Mouse (Mus musculus) spleen, postnatal 10 days (tissue): ENCODE measurements around the gene Fars2.

Source experiments
- DNase-seq, 2 experiments: peaks; one replicate each; pipeline ENCODE4 v3.0.0; 2021 to 2022; ENCODE audit warnings: low spot score in 2 of 2

Fars2 gene

DNA sequence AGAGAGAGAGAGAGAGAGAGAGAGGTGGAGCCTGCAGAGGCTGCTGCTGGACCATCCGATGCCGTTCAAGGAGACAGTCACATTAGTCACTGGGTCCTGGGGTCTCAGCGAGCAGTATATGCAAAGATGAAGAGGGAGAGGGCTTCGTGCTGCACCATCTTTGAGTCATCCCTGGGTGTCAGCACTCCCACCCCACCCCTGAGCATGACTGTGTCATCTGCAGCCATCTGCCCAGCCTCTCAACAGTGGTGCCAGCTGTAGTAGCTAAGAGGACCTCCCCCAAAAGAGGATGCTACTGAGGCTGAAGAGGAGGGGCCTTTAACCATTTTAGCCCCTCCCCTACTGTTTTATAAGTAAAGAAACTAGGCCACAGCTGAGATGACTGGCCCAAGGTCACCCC lies 459.6 kb downstream of the Fars2 start:
- DNase-seq = no peak

DNA sequence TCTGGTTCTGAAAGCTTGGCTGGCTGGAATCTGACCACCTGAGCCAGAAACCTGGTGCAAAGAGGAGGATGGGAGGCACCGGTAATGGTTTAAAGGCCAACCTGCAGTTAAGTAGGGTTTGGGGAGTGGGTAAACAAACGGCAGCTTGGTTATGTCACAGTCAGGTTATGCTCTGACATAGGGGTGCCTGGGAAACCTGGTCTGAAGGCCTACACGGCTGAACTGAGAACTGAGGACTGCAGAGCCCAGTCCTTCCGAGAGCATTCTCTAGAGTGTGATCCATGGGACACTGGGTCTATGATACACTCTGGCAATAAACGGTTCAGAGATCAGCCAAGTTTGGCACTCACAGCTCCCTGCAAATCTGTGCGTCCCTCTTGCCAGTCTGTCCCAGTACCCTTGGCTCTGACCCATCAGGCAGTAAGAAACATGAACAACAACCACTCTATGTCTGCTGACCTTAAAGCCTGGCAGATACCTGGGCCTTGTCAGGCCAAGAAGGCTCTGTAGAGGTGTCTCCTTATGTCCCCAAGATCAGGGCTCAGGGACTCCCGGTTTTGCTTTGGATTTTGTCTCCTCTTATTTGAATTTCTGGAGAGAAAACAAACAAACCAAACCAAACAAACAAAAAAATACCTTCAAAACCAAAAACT lies 460.8 kb downstream of the Fars2 start:
- DNase-seq = no peak

DNA sequence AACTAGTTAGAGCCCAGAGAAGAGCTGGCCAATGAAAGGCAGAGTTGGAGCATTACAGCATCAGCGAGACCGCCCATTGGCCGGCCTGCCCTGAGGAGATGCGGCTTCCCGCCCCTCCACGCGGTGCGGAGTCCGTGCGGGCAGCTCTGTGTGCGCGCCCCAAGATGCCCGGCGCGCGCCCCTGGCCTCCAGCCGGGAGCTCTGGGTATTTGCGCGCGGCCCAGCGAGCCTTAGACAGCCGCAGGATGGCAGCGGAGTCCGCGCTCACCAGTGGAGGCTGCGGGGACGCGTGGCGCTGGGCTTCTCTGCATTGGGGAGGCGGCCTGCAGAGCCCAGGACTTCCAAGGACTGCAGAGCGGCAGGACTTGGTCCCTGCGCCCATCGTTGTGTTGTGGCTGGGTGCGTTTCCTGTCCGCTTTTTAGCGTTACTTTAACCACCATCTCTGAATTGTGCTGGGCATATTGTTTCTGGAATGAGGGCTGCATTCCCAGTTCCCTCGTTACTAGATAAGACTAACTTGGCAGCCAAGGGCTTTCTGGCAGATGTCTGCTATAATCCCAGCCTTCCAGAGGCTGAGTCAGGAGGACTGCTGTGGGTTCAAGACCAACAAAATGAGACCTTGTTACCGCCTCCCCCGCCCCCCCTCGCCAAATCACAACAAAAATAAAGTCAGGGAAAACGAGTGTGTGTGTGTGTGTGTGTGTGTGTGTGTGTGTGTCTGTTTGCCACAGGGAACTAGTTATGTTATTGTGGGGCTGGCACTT lies 461.5 kb downstream of the Fars2 start:
- no peak for DNase-seq

DNA sequence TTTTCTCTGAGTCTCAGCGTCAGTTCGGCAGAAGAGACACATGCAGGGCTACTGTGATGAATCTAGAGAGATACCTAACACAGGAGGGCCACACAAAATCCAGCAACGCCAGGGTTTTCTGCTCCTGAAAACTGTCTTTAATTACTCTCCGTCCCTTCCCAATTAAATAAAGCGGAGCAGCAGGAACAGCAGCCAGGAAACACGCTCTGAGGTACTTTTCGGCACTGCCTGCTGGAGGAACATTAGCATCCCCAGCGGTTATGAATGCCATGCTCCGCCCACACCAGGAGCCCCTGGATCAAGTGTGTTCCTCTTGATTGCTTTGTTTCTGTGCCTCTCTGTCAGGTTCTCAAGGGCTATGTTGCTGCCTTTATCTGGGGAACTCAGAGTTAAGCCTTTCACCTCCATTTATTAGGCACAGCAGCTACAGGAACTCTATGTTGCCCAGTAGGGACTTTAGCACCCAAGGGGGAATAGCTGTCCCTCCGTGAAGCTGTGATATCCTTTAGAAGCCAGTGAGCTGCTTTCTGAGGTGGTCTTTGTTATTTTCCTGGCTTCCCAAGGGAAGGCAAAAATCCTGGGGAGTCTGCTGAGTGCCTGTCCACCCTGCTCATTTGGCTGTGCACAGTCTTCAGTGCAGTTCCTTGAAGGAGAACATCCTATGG lies 465.3 kb downstream of the Fars2 start:
- DNase-seq = no peak

DNA sequence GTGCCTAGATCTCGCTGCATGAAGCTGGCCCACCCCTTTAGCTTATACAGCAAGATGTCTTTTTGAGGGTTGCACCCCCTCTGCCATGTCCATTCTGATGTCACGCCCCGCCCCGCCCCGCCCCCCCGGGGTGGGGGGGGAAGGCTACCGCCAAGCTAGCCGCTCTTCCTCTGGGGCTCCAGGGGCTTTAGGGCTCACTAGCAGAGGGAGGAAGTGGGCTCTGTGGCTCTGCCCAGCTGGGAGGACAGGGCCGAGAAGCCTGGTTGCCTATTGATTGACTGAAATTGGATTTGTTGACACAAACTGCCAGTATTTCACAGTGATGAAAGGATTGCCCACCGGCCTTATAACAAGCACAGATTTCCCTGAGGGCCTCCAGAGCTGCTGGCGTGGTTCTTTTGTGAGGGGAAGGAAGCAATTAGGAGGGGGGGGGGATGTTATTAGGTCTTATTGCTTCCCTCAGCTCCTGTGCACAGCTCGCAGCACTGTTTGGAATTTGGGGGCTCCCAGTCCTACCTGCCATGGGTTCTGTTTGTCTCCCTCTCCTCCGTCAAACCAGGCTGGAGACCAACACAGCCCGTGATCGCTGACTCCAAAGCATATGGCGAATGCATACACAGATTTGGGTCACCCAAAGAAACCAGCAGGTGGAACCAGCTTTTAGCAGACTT lies 466.4 kb downstream of the Fars2 start:
- no peak for DNase-seq

DNA sequence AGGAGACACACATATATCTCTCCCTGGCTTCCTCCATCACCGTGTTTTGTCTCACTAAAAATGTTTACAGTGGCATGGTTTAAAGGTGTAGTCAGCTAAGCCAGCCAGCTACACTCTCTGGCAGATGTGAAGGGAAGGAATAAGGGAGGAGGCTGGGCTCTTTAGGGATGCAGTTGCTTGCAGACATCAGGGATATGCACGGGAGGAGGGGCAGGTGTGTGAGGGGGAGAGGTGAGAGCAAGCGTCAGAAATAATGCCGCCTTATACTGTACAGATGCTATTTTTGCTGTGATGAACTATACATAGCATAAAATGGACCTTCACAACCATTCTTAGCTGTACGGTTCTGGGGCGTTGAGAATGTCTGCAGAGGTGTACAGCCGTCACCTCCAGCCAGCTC lies 467.0 kb downstream of the Fars2 start:
- no peak for DNase-seq

DNA sequence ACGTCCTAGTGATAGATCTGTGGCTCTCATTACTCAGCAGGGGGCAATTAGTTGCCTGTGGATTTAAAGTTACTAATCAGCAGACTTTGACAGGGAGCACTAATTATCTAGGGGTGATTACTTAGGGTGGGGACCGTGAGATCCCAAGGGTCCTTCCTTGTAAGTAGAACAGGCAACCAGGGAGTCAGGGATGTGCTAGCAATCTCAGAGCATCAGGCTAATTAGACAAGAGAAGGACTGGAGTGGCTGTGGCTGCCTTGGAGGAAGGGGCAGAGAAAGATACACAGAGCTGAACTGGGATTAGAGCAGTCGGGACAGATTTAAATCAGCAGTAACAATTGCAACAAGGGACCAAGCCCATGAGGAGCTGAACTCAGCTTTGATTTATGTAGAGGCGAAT lies 471.9 kb downstream of the Fars2 start:
- no peak for DNase-seq

DNA sequence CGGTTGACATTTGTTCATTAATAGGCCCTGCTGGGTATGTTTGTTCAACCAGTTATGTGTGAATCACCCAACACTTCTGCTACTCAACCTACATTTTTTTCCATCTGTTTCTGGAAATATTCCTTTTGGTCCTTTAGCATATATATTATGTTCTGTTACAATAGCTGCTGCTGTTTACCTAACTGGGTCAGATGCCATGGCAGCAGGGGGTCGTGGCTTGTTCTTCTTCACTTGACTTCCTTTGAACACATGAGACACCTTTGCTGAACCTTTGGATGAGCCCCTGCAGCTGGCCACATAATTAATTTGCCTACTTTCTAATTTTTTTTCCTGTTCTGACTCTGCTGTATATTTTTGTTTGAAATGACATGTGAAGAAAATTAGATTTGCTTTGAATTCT lies 475.1 kb downstream of the Fars2 start:
- no peak for DNase-seq

DNA sequence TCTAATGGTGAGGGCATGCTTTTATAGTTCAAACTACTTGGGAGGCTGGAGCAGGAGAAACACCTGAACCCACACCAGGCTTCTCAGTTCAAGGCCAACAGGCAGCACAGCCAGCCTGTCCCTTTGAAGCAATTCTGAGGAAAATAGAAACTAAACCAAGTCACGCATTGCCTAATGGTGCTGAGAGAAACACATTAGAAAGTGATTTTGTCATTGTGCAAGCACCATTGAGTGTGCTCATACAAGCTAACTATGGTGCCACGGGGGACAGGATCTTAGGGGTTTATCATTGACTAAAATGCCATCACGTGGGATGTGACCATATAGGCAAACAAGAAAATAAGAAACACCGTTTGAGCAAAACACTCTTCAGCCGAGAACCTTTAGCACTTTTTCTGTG lies 489.5 kb downstream of the Fars2 start:
- DNase-seq = no peak

DNA sequence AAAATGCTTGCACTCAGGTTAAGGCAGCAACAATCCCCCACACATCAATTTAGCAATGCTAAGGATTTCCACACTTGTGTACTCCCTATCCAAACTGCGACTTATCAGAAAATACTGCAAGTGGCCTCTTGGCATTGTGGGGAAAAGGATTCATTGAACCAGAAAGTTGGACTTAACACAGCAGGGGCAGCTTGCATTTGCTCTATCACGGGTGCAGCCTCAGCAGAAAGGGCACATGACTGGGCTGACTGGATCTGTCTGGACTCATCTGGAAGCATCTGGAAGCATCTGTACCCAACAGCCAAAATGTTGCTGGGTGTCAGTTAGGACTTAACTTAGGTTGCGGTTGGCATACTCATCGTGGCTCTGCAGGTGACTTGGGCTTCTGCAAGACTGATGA lies 490.7 kb downstream of the Fars2 start:
- DNase-seq = no peak

DNA sequence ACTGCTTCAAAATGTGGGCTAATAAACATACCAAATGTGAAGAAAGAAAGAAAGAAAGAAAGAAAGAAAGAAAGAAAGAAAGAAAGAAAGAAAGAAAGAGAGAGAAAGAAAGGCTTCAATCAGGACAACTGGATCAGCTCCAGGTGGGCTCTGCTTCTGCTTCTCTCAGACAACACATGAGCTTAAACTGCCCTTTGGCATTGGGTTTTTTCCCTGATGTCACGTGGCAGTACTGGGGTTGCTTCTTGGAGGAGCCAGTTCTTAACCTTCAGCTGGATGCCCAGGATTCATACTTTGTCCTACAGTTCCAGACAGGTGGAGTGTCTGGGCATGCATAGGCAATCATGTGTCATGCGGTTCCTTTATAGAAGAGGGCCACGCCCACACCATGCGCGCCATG lies 493.2 kb downstream of the Fars2 start:
- no peak for DNase-seq

DNA sequence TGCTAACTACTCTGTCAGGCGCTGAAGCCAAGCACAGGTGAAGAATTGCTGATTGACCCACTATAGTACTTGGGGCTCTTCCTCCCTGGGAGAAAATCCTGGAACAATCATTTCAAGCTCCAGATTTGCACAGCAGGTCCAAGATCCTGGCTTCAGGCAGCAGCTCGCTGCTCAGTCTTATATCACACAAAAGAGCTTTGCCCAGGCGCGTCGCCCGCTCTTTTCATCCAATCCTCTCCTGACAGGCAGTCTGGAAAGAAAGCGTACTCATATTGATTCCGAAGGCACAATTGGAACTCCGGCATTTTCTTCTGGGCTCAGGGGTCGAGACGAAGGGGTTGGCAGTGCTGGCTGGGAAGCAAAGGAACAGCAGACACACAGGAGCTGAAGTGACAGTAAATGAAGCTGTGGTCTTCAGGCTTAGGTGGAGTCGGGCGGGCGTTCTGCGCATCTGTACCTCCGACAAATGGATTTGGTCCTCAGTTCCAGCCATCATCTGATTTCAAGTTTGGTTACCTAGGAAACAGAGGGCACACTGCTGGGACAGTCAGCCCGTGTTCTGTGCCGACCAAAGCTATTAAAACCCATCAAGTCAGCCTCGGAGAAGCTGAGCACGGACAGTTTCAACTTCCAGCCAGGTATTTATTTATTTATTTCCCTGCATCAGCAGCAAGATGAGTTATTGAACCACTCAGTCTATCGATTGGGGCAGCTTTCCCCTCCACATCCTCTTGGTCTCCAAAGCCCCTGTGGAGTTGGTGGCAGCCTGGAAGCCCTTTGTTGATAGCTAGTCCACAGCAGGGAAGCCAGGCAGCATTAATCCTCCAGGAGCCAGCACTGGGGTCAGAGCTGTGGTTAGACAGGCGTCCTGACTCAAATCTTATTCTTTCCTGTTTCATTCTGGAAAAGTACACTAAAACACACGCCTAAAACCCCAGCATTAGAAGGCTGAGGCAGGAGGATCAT lies 495.9 kb downstream of the Fars2 start:
- no peak for DNase-seq

DNA sequence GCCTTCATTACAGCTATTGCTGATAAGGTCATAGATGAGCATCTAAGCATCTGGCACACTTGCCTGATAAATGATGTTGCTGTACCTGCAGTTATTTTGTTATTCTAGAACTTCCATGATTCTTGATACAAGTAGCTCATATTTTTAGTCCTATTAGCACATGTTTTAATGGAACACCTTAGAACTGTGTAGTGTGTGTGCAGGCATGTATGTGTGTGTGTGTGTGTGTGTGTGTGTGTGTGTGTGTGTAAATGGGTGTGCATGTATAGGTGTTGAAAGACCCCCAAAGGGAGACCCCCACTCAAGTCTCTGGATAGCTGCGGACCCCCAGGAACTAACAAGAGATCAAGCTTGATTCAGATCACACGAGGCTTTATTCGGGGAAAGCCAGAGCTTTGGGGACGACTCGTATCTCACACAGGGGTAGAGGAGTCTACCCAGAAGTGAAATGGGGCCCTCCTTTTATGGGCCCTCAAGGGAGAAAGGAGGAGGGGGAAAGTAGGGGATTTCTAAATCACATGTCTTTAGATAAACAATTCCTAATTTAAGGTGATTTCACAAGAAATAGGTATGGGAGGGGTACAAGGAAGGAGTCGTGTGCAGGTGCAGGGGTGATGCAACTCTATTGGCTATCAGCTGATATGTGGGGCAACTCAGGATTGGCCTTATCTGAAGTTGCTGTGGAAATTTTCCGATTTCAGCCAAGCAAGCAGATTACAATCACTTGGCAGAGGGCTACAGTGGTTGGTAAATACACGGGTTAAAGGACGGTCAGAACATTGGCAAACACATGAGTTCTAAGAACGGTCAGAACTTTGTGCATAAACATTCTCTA lies 503.5 kb downstream of the Fars2 start:
- DNase-seq = no peak

DNA sequence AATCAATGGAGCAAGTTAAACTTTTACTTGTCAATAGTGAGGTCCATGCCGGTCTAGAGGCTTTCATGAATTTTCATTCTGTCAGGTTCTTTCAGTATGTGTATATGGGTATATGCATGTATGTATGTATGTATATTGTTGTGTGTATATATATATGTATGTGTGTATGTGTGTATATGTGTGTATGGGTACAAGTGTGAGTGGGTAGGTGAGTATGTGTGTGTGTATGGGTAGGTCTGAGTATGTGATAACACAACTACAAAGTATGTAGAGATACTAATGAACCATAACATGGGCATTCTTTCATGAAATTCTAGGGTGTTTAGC lies 504.1 kb downstream of the Fars2 start:
- DNase-seq = no peak

DNA sequence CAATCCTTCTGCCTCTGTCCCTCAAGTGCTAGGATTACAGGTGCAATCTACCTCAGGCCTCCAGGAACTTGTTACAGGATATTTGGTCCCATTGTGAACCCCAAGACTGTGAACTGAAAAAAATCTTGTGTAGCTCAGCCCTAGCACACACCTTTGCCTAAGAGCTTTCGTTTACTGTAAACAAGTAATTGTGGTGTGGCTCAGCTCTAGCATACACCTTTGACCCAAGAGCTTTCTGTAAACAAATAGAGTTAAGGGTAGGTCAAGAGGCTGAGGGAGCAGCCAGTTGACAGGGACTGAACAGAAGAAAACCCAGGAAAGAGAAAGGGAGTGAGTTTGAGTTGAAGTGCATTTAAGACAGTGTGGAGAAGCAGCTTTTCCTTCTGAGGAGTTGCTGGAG lies 506.3 kb downstream of the Fars2 start:
- no peak for DNase-seq

DNA sequence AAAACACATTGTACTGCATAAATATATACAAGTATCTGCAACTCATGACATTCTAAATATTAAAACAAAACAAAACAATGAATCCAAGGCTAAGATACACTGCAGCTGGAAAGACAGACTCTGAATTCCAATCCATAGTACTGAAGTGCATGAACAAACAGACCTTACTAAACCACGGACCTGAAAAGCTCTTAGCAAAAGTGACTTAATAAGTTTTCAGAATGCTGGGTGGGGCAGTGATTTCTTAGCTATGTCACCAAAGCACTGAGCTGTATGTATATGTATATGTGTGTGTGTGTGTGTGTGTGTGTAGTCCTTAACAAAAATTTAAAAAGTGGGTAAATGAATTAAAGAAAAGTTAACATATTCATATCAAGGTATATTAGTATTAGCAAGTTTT lies 511.9 kb downstream of the Fars2 start:
- no peak for DNase-seq

DNA sequence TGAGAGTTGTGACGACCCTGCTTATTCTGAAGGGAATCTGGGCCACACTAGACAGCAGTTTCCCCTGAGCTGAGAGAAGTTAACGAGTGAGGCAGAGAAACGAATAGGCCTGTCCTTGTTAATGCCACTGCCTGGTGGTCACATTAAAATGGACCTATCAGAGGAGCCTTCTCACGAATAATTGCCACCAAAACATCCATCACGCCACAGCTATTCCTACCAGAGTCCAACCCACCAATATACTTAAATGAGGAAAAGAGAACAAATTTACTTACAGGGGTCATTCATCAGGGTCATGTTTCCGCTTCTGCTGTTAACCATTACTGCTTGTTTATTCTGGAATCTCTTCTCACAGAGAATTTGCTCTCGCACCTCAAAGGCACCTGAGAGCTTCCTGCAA lies 531.0 kb downstream of the Fars2 start:
- no peak for DNase-seq

DNA sequence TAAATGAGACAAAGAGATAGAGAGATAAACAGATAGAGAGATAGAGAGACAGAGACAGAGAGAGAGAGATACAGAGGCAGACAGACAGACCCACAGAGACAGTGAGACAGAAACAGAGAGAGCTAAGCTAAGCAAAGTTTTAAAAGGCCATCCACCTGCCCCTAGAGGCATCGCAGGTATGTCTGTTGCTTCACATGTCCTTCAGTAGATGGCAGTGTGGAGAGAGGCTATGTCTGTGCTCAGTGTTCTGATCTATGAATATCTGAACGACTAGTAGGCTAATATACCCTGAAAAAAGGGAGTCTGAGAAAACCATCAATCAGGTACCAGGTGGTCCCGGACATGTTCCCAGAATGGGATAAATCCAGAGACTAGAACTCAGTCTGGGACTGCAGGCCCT lies 537.0 kb downstream of the Fars2 start:
- no peak for DNase-seq

DNA sequence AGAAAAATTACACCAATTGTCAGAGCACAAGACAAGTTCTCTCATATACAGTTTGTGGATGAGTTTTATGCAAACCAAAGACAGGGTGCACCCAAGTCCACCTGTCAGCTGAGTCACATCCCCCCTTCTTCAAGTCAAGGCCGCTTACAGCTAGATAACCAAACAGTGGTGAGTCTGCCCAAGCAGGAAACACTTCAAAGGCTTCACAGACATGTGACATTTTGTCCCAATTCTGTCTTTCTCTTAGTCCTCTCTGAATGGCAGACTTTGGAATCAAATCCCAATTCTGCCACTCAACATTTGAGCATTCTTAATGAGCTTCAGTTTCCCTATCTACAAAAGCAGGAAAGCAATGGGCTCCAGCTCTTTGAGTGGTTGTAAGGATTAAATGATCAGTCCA lies 562.1 kb downstream of the Fars2 start:
- no peak for DNase-seq

DNA sequence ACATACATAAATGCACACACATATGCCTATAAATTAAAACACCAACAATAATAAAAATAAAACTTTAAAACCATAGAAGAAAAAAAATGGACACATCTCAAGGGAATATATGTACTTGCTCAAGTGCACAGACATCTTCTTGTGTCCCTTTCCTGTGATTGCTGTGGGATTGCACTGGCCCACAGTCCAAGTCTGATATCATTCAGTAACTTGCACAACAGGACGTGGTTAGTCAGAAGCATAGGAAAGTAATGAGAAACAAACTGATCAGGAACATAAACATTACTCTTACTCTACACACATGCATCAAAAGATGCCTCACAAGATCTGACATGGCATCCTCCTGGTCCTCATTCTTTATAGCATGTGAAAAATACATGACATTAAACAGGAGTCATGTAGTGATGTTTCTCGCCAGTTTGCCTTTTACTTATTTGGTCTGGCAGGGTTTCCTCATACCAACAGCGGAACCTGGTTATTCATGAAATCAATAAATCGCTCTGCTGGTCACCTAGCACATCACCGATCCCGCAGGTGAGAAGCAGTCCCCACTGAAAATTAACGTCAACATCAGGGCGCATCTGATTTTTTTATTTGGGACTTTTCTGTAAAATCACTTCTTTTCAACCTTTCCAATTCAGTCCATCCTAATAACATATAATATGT lies 563.6 kb downstream of the Fars2 start:
- DNase-seq = no peak
